Mouse (Mus musculus): ENCODE results near the gene C530008M17Rik. TPM values are rescaled to one million over a fixed set of nuclear protein-coding genes. Genes with fewer than 3 reads are reported as not detected.
"Not testable (repeated sequence)": the region's sequence is repeated elsewhere in the genome, so short reads cannot be mapped to it uniquely, and the experiment has no call there.

The C530008M17Rik gene
- total RNA-seq, 2 experiments from 2014 or later: 9.1 to 10.7 TPM

GRCm38 (mm10) chr5:76902131-76902530 is 245.8 kb downstream of the C530008M17Rik start:
- DNase-seq: no peak

GRCm38 (mm10) chr5:76904713-76905404 is 248.5 kb downstream of the C530008M17Rik start:
- DNase-seq: no peak

- DNase-seq: peak; percentile 99
Measured at GRCm38 (mm10) chr5:76905405-76906154, 249.3 kb downstream of the C530008M17Rik start, which contains the start of gene Aasdh. Gene Aasdh, minus strand, starts transcription at chr5:76905514.

- no peak for DNase-seq
Measured at GRCm38 (mm10) chr5:76906155-76906499, 249.8 kb downstream of the C530008M17Rik start.

- no peak for DNase-seq
Measured at GRCm38 (mm10) chr5:76910807-76911206, 254.5 kb downstream of the C530008M17Rik start.

- not testable (repeated sequence) for DNase-seq
Measured at GRCm38 (mm10) chr5:76912522-76912921, 256.2 kb downstream of the C530008M17Rik start.

GRCm38 (mm10) chr5:76922833-76923232 is 266.5 kb downstream of the C530008M17Rik start:
- no peak for DNase-seq

Other genes with a start within 250 kb of the C530008M17Rik start
- gene Gm7271, start 172.5 kb upstream of the C530008M17Rik start, total RNA-seq (2021): not detected
- 10 to 100 TPM; 14.4 to 21.5 TPM for gene Exoc1, start 127.2 kb upstream of the C530008M17Rik start, total RNA-seq (2021)
- 1 to 10 TPM; 2.6 to 3.3 TPM for gene Cep135, start 67.8 kb upstream of the C530008M17Rik start, total RNA-seq (2021)
- gene Aasdh, start 249.0 kb downstream of the C530008M17Rik start, total RNA-seq (2021): 10 to 100 TPM; 10.6 to 12.2 TPM